Mouse (Mus musculus) liver, embryonic 13.5 days (tissue): ENCODE measurements around the gene Slc35c2. TPM values are rescaled to one million over a fixed set of nuclear protein-coding genes. Genes with fewer than 3 reads are reported as not detected.

Source experiments
- ATAC-seq: fragments of 200-750 bp; cut with Nextera tagmentation; 2 replicates; pipeline ENCODE4 v1.8.0; 2017; ENCODE audit warnings: low read depth, mild to moderate bottlenecking, moderate number of reproducible peaks, moderate library complexity
- DNase-seq: peaks from one replicate; pipeline ENCODE4 v3.0.0; 2022
- H3K27ac ChIP-seq: fragments of 300-500 bp; sonication (generic); 2 replicates; pipeline ENCODE4 v1.5.1; 2015; ENCODE audit warnings: moderate library complexity, mild to moderate bottlenecking, inconsistent platforms
- H3K27me3 ChIP-seq: fragments of 300-500 bp; sonication (generic); 2 replicates; pipeline ENCODE4 v1.6.1; 2015; ENCODE audit warnings: mild to moderate bottlenecking, inconsistent platforms
- H3K36me3 ChIP-seq: fragments of 300-500 bp; sonication (generic); 2 replicates; pipeline ENCODE4 v1.6.1; 2015; ENCODE audit warnings: mild to moderate bottlenecking, inconsistent platforms
- H3K4me1 ChIP-seq: fragments of 300-500 bp; sonication (generic); replicated peaks from 2 replicates; pipeline ENCODE4 v1.6.1; 2015; ENCODE audit warnings: inconsistent platforms
- H3K4me2 ChIP-seq: fragments of 300-500 bp; sonication (generic); 2 replicates; pipeline ENCODE4 v1.6.1; 2015; ENCODE audit warnings: inconsistent platforms, mild to moderate bottlenecking, moderate library complexity
- H3K4me3 ChIP-seq: fragments of 300-500 bp; sonication (generic); replicated peaks from 2 replicates; pipeline ENCODE4 v1.5.1; 2015; ENCODE audit warnings: mild to moderate bottlenecking, inconsistent platforms
- H3K9ac ChIP-seq: fragments of 300-500 bp; sonication (generic); 2 replicates; pipeline ENCODE4 v1.6.1; 2015; ENCODE audit warnings: mild to moderate bottlenecking, inconsistent platforms
- H3K9me3 ChIP-seq: fragments of 300-500 bp; sonication (generic); replicated peaks from 2 replicates; pipeline ENCODE4 v1.6.1; 2016; ENCODE audit warnings: inconsistent platforms
- WGBS: fragments of 180-500 bp; shearing (Covaris S2); methylation state at CpG from one replicate; pipeline ENCODE4 v1.1.7; 2015; ENCODE audit not compliant: insufficient replicate concordance; 5-methylcytosine and 5-hydroxymethylcytosine counted together
- polyA plus RNA-seq: library from polyadenylated mRNA; unstranded; fragments of >200 nt; fragmentation: Nextera tagmentation; extraction: Ambion mirVana; gene quantifications from 2 replicates; pipeline ENCODE4 v1.2.1, GENCODE M21; 2015

The Slc35c2 gene
- polyA plus RNA-seq, 1 experiment from 2014 or later, result 40.2 TPM

- H3K36me3 ChIP-seq, result no peaks in the 10 kb centered on the region
- H3K9ac ChIP-seq, result no peak overlapping the region
- H3K27ac ChIP-seq, result no peak overlapping the region
- H3K27me3 ChIP-seq, result peaks cover 95% of the 10 kb centered on the region
- no peak for ATAC-seq
- H3K4me2 ChIP-seq, result peak overlapping the region; percentile 62
- H3K4me3 ChIP-seq, result peak overlapping the region; percentile 45
- DNase-seq, result no peak
- H3K9me3 ChIP-seq, result no peaks in the 10 kb centered on the region
- under 1% methylated on average over 34 of the region's 41 CpGs for WGBS
- H3K4me1 ChIP-seq, result peaks cover 14% of the 10 kb centered on the region; the same call in 1 of the 2 replicates
Measured at GRCm38 (mm10) chr2:165234291-165234612, 53.4 kb downstream of the Slc35c2 start.

GRCm38 (mm10) chr2:165233491-165234290 lies 54.0 kb downstream of the Slc35c2 start:
- H3K4me3 ChIP-seq, result peak overlapping the region; percentile 45
- ATAC-seq (no peak), DNase-seq (no peak)
- H3K4me1 ChIP-seq, result peaks cover 14% of the 10 kb centered on the region; the same call in 1 of the 2 replicates
- 2% methylated on average over 75 of the region's 82 CpGs for WGBS
- H3K27me3 ChIP-seq, result peaks cover 92% of the 10 kb centered on the region
- no peak overlapping the region for H3K9ac ChIP-seq
- H3K27ac ChIP-seq, result no peak overlapping the region
- no peaks in the 10 kb centered on the region for H3K36me3 ChIP-seq
- peak overlapping the region; percentile 62 for H3K4me2 ChIP-seq
- no peaks in the 10 kb centered on the region for H3K9me3 ChIP-seq

GRCm38 (mm10) chr2:165229050-165229449 lies 58.6 kb downstream of the Slc35c2 start:
- Histone ChIP-seq H3K9ac (no peak overlapping the region), H3K27ac (no peak overlapping the region), H3K4me3 (no peak overlapping the region), H3K4me2 (no peak overlapping the region), H3K9me3 (no peaks in the 10 kb centered on the region), H3K27me3 (peaks cover 59% of the 10 kb centered on the region), H3K36me3 (no peaks in the 10 kb centered on the region), H3K4me1 (peaks cover 5% of the 10 kb centered on the region; the same call in 1 of the 2 replicates)
- DNase-seq, result no peak
- WGBS, result 67% methylated on average over 11 of the region's 11 CpGs
- no peak for ATAC-seq

Other genes starting within 250 kb of the Slc35c2 start
- 3.4 and 3.8 TPM in 2 replicates for gene Cd40, start 232.2 kb downstream of the Slc35c2 start, polyA plus RNA-seq
- gene 1700025C18Rik, start 197.1 kb downstream of the Slc35c2 start, polyA plus RNA-seq, result not detected in 2 replicates
- gene Cdh22, start 53.0 kb downstream of the Slc35c2 start, polyA plus RNA-seq, result not detected in 2 replicates
- gene Elmo2, start 38.6 kb upstream of the Slc35c2 start, polyA plus RNA-seq, result 14.2 and 16.7 TPM in 2 replicates
- 0.05 and 0.07 TPM in 2 replicates for gene Zfp663, start 80.9 kb upstream of the Slc35c2 start, polyA plus RNA-seq
- 0.97 and 1.0 TPM in 2 replicates for gene Zfp334, start 100.4 kb upstream of the Slc35c2 start, polyA plus RNA-seq
- gene Ocstamp, start 112.5 kb upstream of the Slc35c2 start, polyA plus RNA-seq, result 2.0 and 2.2 TPM in 2 replicates
- gene Slc13a3, start 185.4 kb upstream of the Slc35c2 start, polyA plus RNA-seq, result 4.4 and 4.9 TPM in 2 replicates
- gene Trp53rka, start 205.5 kb upstream of the Slc35c2 start, polyA plus RNA-seq, result 12.1 and 12.9 TPM in 2 replicates
- 0.36 and 0.46 TPM in 2 replicates for gene Slc2a10, start 215.9 kb upstream of the Slc35c2 start, polyA plus RNA-seq